Mouse (Mus musculus) spleen, adult 2 months (tissue): ENCODE measurements around the gene Gm7534. TPM values are rescaled to one million over a fixed set of nuclear protein-coding genes. Genes with fewer than 3 reads are reported as not detected.
"Not testable (repeated sequence)": the region's sequence is repeated elsewhere in the genome, so short reads cannot be mapped to it uniquely, and the experiment has no call there.

ENCODE experiments used
- DNase-seq, 2 experiments: peaks; one replicate each; pipeline versions ENCODE4 v3.0.0 to v3.0.0-alpha.2; 2012 to 2021; ENCODE audit warnings: low spot score in 2 of 2, low read depth in 1 of 2
- H3K27ac ChIP-seq: fragments of 200-500 bp; 2 replicates; pipeline ENCODE4 v1.5.1; 2012; ENCODE audit warnings: low read length, inconsistent platforms; ENCODE audit not compliant: insufficient read depth
- H3K27me3 ChIP-seq: fragments of 200-500 bp; 2 replicates; pipeline ENCODE4 v1.6.1; 2012; ENCODE audit warnings: mild to moderate bottlenecking, moderate library complexity, low read length, inconsistent platforms; ENCODE audit not compliant: control insufficient read depth, insufficient read depth
- H3K36me3 ChIP-seq: fragments of 200-500 bp; 2 replicates; pipeline ENCODE4 v1.6.1; 2012; ENCODE audit warnings: mild to moderate bottlenecking, low read length, inconsistent platforms; ENCODE audit not compliant: control insufficient read depth, insufficient read depth
- H3K4me1 ChIP-seq: fragments of 200-500 bp; 2 replicates; pipeline ENCODE4 v1.6.1; 2011; ENCODE audit warnings: inconsistent platforms; ENCODE audit not compliant: control insufficient read depth, insufficient read depth, insufficient read length
- H3K4me3 ChIP-seq: fragments of 200-500 bp; 2 replicates; pipeline ENCODE4 v1.5.1; 2011; ENCODE audit warnings: mild to moderate bottlenecking, inconsistent platforms; ENCODE audit not compliant: insufficient read depth, insufficient read length; ENCODE audit errors: extremely low read depth
- CTCF ChIP-seq: fragments of 200-500 bp; IDR thresholded peaks from 2 replicates; pipeline ENCODE4 v1.5.1; 2011; ENCODE audit warnings: mild to moderate bottlenecking, inconsistent platforms; ENCODE audit not compliant: insufficient read depth, insufficient read length, insufficient replicate concordance; ENCODE audit errors: extremely low read depth
- POLR2A ChIP-seq: fragments of 200-500 bp; IDR thresholded peaks from 2 replicates; pipeline ENCODE4 v1.6.1; 2011; ENCODE audit warnings: low read depth, low read length, inconsistent platforms
- WGBS: fragments of 180-500 bp; shearing (Covaris S2); methylation state at CpG from one replicate; pipeline ENCODE4 v1.1.7; 2018; 5-methylcytosine and 5-hydroxymethylcytosine counted together
- polyA plus RNA-seq: library from polyadenylated mRNA; depleted of rRNA; stranded (reverse); fragments of >200 nt; gene quantifications from 2 replicates; pipeline ENCODE4 v1.2.3, GENCODE M21; 2012

The Gm7534 gene
- polyA plus RNA-seq, 1 experiment: not detected

DNA sequence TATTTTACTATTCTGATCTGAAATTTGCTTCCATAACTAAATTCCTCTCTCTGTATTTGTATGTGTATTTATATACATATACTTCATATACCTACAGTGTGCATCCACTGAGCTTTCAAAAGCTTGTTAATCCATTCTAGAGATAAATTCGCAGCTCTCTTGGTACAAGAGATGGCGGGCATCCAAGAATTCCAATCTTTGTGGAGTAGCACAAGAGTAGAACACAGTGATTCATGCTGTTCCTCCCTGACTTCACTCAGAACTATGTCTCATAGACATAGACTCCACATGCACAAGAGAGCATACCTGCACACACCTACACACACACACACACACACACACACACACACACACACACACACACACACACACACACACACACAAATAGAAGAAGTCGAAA, 30.4 kb downstream of the Gm7534 start:
- Histone ChIP-seq H3K4me1 (peaks cover under 1% of the 10 kb centered on the region; the same call in 1 of the 2 replicates), H3K4me3 (no peak overlapping the region), H3K27me3 (no peaks in the 10 kb centered on the region), H3K27ac (no peak overlapping the region), H3K36me3 (peaks cover 5% of the 10 kb centered on the region; the same call in 1 of the 2 replicates)
- DNase-seq: no peak
- 85% methylated on average over 3 of the region's 3 CpGs for WGBS
- TF ChIP-seq POLR2A (no peak), CTCF (no peak)

DNA sequence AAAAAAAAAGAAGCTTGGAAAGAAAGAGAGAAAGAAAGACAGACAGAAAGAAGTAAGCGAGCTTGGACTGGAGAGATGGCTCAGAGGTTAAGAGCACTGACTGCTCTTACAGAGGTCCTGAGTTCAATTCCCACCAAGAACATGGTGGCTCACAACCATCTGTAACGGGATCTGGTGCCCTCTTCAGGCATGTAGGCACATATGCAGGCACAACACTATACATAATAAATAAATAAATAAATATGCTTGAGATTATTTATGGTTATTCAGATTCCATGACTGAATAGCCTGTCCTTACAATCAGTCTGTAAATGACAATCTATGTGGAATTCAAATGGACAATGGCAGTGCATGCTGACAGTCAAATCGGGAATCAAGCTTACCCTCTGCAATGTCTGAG, 35.9 kb downstream of the Gm7534 start:
- Histone ChIP-seq H3K27me3 (no peaks in the 10 kb centered on the region), H3K4me1 (no peaks in the 10 kb centered on the region), H3K27ac (no peak overlapping the region), H3K4me3 (no peak overlapping the region), H3K36me3 (peaks cover 11% of the 10 kb centered on the region)
- TF ChIP-seq CTCF (no peak), POLR2A (no peak)
- DNase-seq: no peak
- 91% methylated on average over 3 of the region's 3 CpGs for WGBS

DNA sequence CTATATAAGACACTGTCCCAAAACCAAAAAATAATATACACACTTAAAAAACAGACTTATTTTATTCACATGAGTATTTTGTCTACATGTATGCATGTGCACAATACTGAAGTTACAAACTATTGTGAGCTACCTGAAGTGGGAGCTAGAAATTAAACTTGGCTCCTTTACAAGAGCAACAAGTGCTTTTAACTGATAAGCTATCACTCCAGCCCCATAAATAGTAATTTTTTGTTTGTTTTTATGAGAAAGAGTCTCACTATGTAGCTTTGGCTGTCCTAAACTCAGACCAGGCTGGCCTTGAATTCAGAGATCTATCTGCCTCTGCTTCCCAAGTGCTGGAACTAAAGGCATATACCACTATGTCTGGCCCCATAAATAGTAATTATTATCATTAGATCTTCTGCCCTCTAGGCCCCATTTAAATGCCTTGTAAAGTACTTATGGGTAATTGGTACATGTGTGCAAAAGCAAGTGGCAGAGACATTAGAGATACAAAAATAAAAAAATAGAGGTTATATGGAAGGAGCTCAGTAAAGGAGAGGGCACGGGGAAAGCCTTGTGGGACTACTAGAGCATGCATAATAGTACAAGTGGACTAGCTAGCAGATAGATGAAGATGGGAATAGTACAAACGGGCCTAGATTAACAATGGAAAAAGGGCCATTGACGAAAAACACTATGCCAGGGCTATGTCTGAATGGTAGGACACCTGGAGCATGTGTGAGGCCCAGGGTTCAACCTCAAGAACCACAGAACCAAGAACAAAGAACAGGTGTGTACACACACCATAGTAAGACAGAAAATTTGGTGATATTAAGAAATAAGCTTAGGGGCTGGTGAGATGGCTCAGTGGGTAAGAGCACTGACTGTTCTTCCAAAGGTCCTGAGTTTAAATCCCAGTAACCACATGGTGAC, 37.0 kb downstream of the Gm7534 start:
- DNase-seq: no peak
- peaks cover 10% of the 10 kb centered on the region for H3K36me3 ChIP-seq
- H3K4me1 ChIP-seq: no peaks in the 10 kb centered on the region
- WGBS: 31% methylated on average over 3 of the region's 3 CpGs
- peak overlapping the region; percentile 93; the same call in 1 of the 2 replicates for H3K27ac ChIP-seq
- no peaks in the 10 kb centered on the region for H3K27me3 ChIP-seq
- no peak for TF ChIP-seq POLR2A
- no peak for TF ChIP-seq CTCF
- no peak overlapping the region for H3K4me3 ChIP-seq

DNA sequence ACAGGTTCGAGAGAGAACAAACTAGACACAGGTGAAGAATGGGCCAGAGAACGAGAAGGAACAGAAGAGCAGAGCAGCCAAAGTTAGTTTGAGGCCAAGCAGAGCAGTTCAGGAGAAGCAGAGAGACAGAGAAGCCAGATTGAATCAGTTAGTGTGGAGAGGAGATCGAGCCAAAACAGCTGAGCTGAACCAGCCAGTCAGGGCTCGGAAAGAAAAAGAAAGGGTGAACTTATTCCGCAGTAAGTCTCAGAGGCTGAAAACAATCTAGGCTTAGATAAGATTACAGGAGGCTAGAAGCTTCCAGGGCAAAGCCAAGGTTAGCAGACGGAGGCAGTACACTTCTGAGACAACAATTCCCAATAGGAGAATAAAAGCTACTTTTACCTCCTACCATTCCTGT, 37.8 kb downstream of the Gm7534 start:
- 39% methylated on average over 6 of the region's 6 CpGs for WGBS
- Histone ChIP-seq H3K4me3 (peak overlapping the region; percentile 35), H3K36me3 (peaks cover 10% of the 10 kb centered on the region), H3K4me1 (no peaks in the 10 kb centered on the region), H3K27ac (peak overlapping the region; percentile 93), H3K27me3 (no peaks in the 10 kb centered on the region)
- DNase-seq: no peak
- TF ChIP-seq CTCF (no peak), POLR2A (no peak)

DNA sequence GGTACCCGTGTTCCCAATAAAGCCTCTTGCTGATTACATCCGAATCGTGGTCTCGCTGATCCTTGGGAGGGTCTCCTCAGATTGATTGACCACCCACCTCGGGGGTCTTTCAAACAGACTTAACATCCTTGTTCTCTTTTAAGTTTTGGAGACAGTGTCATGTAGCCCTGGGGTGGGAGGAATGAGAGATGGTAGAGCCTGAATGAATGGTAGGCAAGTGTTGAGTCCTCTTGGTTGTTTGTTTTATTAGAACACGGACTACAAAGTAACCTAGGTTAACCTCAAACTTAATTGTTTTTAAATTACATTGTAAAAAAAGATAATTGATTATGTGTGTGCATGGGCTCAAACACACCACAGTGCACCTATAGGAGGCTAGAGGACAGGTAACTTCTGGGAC, 38.2 kb downstream of the Gm7534 start:
- peak overlapping the region; percentile 93 for H3K27ac ChIP-seq
- no peak for TF ChIP-seq POLR2A
- no peak for TF ChIP-seq CTCF
- no peak for DNase-seq
- peak overlapping the region; percentile 48 for H3K4me3 ChIP-seq
- WGBS: 32% methylated on average over 6 of the region's 6 CpGs
- H3K36me3 ChIP-seq: peaks cover 10% of the 10 kb centered on the region
- H3K27me3 ChIP-seq: no peaks in the 10 kb centered on the region
- no peaks in the 10 kb centered on the region for H3K4me1 ChIP-seq

DNA sequence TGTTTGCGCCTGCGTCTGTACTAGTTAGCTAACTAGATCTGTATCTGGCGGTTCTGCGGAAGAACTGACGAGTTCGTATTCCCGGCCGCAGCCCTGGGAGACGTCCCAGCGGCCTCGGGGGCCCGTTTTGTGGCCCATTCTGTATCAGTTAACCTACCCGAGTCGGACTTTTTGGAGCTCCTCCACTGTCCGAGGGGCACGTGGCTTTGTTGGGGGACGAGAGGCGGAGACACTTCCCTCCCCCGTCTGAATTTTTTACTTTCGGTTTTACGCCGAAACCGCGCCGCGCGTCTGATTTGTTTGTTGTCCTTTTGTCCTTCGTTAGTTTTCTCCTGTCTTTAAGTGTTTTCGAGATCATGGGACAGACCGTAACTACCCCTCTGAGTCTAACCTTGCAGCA, 42.7 kb downstream of the Gm7534 start:
- not testable (repeated sequence) for H3K36me3 ChIP-seq, H3K27me3 ChIP-seq
- peak; percentile 31 to 33 for DNase-seq
- Histone ChIP-seq H3K27ac (peak overlapping the region; percentile 87), H3K4me3 (peak overlapping the region; percentile 54), H3K4me1 (peaks cover 12% of the 10 kb centered on the region)
- 6% methylated on average over 30 of the region's 30 CpGs for WGBS

DNA sequence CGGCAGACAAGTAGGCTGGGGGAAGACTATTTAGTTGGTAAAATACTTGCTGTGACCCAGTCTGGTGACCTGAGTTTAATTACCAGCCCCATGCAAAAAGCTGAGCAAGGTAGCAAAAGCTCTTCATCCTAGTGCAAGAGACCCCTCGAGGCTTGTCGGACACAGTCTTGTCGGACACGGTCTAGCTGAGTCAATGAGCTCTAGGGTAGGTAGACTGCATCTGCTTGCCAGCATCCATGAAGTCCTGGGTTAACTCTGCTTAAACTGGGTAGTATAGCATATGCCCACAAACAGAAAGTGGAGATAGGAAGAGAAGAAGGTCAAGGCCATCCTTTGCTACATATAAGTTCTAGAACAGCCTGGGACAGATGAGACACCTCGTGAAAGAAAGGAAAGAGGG, 44.0 kb downstream of the Gm7534 start:
- Histone ChIP-seq H3K27me3 (no peaks in the 10 kb centered on the region), H3K4me1 (peaks cover 12% of the 10 kb centered on the region), H3K36me3 (no peaks in the 10 kb centered on the region; the same call in 1 of the 2 replicates), H3K4me3 (no peak overlapping the region), H3K27ac (peak overlapping the region; percentile 94)
- DNase-seq: no peak
- no peak for TF ChIP-seq POLR2A
- TF ChIP-seq CTCF: no peak
- WGBS: 70% methylated on average over 6 of the region's 6 CpGs
